Mouse (Mus musculus) embryonic facial prominence, embryonic 10.5 days (tissue): ENCODE data around the gene Tent4b. TPM values are rescaled to one million over a fixed set of nuclear protein-coding genes. Genes with fewer than 3 reads are reported as not detected.
A peak's percentile ranks its signal among the peaks of the same experiment; 100 is the strongest.

Experiments used
- DNase-seq: peaks from one replicate; pipeline ENCODE4 v3.0.0-alpha.2; 2017; ENCODE audit warnings: low spot score
- H3K27ac ChIP-seq: fragments of 300-500 bp; sonication (generic); replicated peaks from 2 replicates; pipeline ENCODE4 v1.5.1; 2016; ENCODE audit warnings: mild to moderate bottlenecking
- H3K27me3 ChIP-seq: fragments of 300-500 bp; sonication (generic); replicated peaks from 2 replicates; pipeline ENCODE4 v1.6.1; 2016; ENCODE audit warnings: low read depth, mild to moderate bottlenecking; ENCODE audit not compliant: poor library complexity, severe bottlenecking
- H3K36me3 ChIP-seq: fragments of 300-500 bp; sonication (generic); replicated peaks from 2 replicates; pipeline ENCODE4 v1.6.1; 2016; ENCODE audit warnings: mild to moderate bottlenecking, moderate library complexity
- H3K4me1 ChIP-seq: fragments of 300-500 bp; sonication (generic); 2 replicates; pipeline ENCODE4 v1.6.1; 2016
- H3K4me3 ChIP-seq: fragments of 300-500 bp; sonication (generic); 2 replicates; pipeline ENCODE4 v1.5.1; 2016; ENCODE audit warnings: mild to moderate bottlenecking, moderate library complexity
- H3K9me3 ChIP-seq: fragments of 300-500 bp; sonication (generic); 2 replicates; pipeline ENCODE4 v1.6.1; 2016; ENCODE audit warnings: mild to moderate bottlenecking
- WGBS: fragments of 180-500 bp; shearing (Covaris S2); methylation state at CpG from one replicate; pipeline ENCODE4 v1.1.7; 2016; 5-methylcytosine and 5-hydroxymethylcytosine counted together
- polyA plus RNA-seq: library from polyadenylated mRNA; unstranded; fragments of >200 nt; fragmentation: Nextera tagmentation; extraction: Ambion mirVana; gene quantifications from 2 replicates; pipeline ENCODE4 v1.2.1, GENCODE M21; 2016

The Tent4b gene
- polyA plus RNA-seq, 1 experiment from 2014 or later: 9.9 TPM

DNA sequence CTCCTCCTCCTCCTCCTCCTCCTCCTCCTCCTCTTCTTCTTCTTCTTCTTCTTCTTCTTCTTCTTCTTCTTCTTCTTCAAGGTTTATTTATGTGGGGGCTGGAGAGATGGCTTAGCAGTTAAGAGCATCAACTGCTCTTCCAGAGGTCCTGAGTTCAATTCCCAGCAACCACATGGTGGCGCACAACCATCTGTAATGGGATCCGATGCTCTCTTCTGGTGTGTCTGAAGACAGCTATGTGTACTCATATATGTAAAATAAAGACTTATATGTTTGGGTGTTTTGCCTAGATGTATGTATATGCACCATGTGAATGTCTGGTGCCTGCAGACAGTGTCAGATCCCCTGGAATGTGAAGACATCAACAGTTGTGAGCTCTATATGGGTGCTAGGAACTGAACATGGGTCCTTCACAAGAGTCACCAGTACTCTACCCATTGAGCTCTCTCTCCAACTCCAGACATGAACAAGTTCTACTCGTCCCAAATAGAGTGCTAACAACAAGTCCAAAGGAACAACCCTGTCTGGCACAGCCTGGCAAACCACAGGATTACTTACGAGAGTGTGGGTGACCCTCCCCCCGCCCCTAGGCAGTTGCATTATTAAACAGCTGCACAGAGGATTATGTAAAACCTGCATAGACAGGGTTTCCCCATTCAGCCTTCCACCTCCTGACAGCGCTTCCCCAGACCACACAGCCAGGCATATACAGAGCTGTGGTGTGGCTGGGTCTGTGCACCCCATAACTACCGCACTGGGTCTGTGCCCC lies 70.3 kb downstream of the Tent4b start:
- H3K9me3 ChIP-seq: no peaks in the 10 kb centered on the region
- H3K36me3 ChIP-seq: no peaks in the 10 kb centered on the region
- no peak overlapping the region for H3K27ac ChIP-seq
- H3K4me1 ChIP-seq: peaks cover 24% of the 10 kb centered on the region
- DNase-seq: no peak
- no peak overlapping the region for H3K4me3 ChIP-seq
- 62% methylated on average over 7 of the region's 7 CpGs for WGBS
- peaks cover 47% of the 10 kb centered on the region for H3K27me3 ChIP-seq

DNA sequence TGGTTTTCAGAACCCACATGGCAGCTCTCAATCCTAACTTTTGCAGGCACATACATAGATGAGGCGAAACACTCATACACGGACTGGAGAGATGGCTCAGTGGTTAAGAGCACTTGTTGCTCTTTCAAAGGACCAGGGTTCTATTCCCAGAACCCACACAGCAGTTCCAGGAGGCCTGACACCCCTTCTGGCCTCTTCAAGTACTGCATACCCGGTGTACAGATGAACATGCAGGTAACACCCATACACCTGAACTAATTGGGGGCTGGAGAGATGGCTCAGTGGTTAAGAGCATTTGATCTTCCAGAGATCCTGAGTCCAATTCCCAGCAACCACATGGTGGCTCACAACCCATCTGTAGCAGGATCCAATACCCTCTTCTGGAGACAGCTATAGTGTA lies 71.1 kb downstream of the Tent4b start:
- Histone ChIP-seq H3K27ac (no peak overlapping the region), H3K9me3 (no peaks in the 10 kb centered on the region), H3K27me3 (peaks cover 55% of the 10 kb centered on the region), H3K4me1 (peaks cover 21% of the 10 kb centered on the region), H3K4me3 (no peak overlapping the region), H3K36me3 (no peaks in the 10 kb centered on the region)
- DNase-seq: no peak
- WGBS: 74% methylated on average over 3 of the region's 3 CpGs

DNA sequence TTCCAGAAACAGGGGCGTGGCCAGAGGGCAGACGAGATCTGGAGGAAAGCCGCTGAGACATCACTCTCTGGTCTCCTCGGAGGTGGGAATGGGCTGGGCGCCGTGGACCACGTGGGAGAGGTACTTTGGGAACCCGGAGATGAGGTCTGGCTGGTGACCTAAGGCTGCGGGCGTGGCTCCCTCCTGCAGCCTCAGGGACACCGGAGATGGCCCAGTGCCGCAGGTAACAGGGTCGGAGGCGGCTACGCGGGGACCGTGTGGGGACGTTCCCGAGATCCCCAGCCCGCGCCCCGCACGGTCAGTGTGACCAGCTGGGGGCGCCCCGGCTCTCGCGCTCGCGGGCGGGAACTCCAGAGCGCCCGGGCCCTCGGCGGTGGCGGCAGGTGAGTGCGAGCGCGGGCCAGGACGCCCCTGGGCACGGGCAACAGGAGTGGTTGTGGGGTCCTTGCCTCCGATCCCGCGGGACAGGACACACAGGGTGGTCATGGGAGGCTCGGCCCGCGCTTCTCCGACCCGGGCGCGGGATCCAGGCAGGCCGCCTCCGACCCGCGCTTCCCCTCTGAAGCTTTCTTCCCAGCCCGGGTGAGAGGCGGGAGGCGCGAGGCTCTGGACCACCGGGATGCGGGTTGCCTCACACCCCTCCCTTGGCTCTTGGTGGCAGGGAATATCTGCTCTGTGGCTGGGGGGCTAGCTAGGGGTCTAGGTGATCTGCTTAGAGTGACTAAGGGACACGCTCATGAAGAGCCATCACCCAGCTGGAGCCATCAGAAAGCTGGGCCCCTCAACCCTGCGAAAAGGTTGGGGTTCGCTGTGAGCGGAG lies 73.4 kb downstream of the Tent4b start, which contains the start of gene Adcy7:
Gene Adcy7, plus strand, starts transcription at position 173 of the 820 bp plus-strand sequence.
- peak; percentile 76 for DNase-seq
- Histone ChIP-seq H3K4me1 (peaks cover 12% of the 10 kb centered on the region), H3K27ac (peak within 1 kb of the TSS; percentile 76), H3K9me3 (no peaks in the 10 kb centered on the region), H3K36me3 (no peaks in the 10 kb centered on the region), H3K4me3 (peak within 1 kb of the TSS; percentile 62), H3K27me3 (peaks cover 66% of the 10 kb centered on the region)
- 2% methylated on average over 64 of the region's 64 CpGs for WGBS

DNA sequence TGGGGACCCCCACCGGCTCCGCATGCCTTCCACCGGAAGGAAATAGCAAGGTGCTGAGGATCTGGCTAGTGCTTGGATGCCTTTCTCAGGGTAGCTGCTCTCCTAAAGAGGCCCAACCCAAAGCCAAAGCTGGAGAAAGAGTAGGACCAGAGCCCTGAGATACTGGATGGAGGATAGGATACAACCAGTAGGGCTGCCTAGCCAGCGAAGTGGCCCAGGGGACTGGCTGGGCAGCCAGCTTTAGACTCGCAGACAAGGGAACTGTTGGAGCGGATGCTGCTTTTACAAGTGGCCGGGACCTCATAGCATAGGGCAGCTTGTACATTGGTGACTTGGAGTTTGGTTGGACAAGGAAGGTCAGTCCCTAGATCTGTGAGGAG lies 74.0 kb downstream of the Tent4b start:
- WGBS: 68% methylated on average over 7 of the region's 7 CpGs
- Histone ChIP-seq H3K27ac (no peak overlapping the region), H3K36me3 (no peaks in the 10 kb centered on the region), H3K9me3 (no peaks in the 10 kb centered on the region), H3K4me1 (peaks cover 12% of the 10 kb centered on the region), H3K4me3 (peak overlapping the region; percentile 62), H3K27me3 (peaks cover 66% of the 10 kb centered on the region)
- no peak for DNase-seq

DNA sequence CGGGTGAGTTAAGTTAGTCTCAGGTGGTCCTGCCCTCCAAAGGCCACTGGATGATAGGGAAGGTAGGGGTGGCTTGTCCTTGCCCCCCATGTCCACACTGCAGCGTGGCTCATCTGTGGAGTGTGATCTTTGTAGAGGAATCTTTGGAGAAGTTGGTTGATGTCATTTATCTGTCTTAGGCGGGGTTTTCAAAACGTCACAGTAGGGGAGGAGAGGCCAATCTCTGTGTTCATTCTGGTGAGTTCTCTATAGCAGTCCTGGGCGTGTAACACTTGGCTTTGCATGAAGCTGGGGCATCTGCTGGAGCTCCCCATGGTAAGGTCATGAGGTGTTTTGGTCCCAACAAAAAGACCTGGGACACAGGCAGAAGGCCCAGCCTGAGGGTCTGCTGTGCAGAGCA lies 75.1 kb downstream of the Tent4b start:
- Histone ChIP-seq H3K9me3 (no peaks in the 10 kb centered on the region), H3K27ac (no peak overlapping the region), H3K36me3 (no peaks in the 10 kb centered on the region), H3K4me3 (no peak overlapping the region), H3K27me3 (peaks cover 66% of the 10 kb centered on the region), H3K4me1 (peaks cover 16% of the 10 kb centered on the region)
- 89% methylated on average over 5 of the region's 5 CpGs for WGBS
- DNase-seq: no peak

DNA sequence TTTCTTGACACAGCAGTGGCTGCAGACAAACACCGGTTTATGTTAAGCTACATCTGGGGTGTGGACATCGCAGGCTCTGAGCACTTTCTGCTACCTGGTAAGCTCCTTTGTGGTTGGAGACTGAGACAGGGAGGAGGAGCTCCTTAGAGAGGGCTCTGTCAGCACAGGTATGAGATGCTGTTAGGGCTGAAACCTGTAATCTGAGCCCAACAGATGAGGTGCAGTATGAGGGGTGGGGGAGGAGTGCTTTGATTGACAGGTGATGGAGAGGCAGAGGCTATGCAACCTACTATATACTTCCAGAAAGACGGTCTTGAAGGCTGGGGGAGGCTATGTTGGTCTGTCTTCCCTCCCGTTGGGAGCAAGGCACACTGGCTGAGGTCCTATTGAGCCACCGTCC lies 80.2 kb downstream of the Tent4b start:
- WGBS: 54% methylated on average over 5 of the region's 5 CpGs
- Histone ChIP-seq H3K9me3 (no peaks in the 10 kb centered on the region), H3K27me3 (peaks cover 20% of the 10 kb centered on the region), H3K36me3 (no peaks in the 10 kb centered on the region), H3K27ac (no peak overlapping the region), H3K4me3 (no peak overlapping the region), H3K4me1 (peaks cover 29% of the 10 kb centered on the region)
- DNase-seq: no peak

DNA sequence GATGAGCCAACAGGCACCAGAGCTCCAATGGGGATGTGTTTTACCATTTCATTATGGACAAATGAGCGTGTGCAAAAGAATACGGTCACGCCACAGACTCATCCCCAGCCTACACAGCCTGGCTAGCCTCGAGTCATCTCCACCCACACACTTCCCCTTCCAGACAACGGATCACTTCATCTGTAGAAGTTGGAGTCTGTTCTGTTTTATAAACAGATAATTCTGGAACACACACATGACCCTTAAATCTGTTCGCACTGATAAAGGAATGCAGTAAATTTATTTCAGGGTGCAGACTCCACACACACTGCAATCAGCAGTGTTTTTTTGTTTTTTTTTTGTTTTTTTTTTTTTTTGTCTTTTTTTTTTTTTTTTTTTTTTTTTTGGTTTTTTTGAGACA lies 80.7 kb downstream of the Tent4b start:
- peaks cover 15% of the 10 kb centered on the region for H3K27me3 ChIP-seq
- H3K36me3 ChIP-seq: no peaks in the 10 kb centered on the region
- no peak overlapping the region for H3K4me3 ChIP-seq
- 88% methylated on average over 6 of the region's 6 CpGs for WGBS
- H3K27ac ChIP-seq: no peak overlapping the region
- H3K4me1 ChIP-seq: peaks cover 33% of the 10 kb centered on the region
- H3K9me3 ChIP-seq: no peaks in the 10 kb centered on the region
- no peak for DNase-seq

DNA sequence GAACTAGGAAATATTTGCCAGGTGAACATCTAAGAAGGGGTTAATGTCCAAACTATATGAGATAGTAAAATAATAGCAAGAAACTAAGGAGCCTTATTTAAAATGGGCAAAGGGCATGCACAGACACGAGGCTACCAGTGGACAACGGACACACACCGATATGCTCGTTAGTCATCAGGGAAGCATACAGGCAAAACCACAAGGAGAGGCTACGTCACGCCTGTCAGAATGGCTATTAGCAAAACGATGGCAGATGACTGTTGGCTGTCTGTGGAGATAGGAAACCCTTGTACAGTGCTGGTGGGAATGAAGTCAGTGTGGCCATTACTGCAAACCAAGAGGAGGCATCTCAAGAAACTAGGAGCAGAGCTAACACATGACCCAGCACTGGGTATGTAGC lies 81.9 kb downstream of the Tent4b start:
- Histone ChIP-seq H3K4me3 (no peak overlapping the region), H3K4me1 (peaks cover 46% of the 10 kb centered on the region), H3K9me3 (no peaks in the 10 kb centered on the region), H3K36me3 (no peaks in the 10 kb centered on the region), H3K27ac (no peak overlapping the region), H3K27me3 (peaks cover 4% of the 10 kb centered on the region)
- DNase-seq: no peak
- WGBS: 85% methylated on average over 7 of the region's 7 CpGs

DNA sequence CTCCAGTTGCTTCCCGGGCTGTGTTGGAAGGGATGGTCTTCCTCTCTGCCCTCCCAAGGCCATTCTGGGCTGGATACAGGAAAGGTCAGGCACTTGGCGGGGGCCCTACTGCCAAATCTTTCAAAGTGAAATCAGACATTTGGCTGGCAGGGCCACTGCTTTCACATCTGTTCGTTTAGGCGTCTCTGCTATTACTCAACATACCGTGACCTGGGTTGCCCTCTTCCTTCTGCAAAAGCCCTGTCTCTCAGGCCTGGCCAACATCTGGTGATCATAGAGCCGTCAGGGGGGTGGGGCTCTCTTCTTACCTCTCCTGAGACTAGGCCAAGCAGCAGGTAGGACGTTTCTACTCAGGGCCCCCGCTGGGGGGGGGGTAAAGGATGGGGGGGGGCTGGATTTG lies 83.7 kb downstream of the Tent4b start:
- no peak overlapping the region; the same call in 1 of the 2 replicates for H3K27ac ChIP-seq
- no peaks in the 10 kb centered on the region for H3K36me3 ChIP-seq
- H3K4me1 ChIP-seq: peaks cover 47% of the 10 kb centered on the region
- H3K27me3 ChIP-seq: no peaks in the 10 kb centered on the region
- peak; percentile 81 for DNase-seq
- no peak overlapping the region for H3K4me3 ChIP-seq
- no peaks in the 10 kb centered on the region for H3K9me3 ChIP-seq
- 29% methylated on average over 8 of the region's 8 CpGs for WGBS

DNA sequence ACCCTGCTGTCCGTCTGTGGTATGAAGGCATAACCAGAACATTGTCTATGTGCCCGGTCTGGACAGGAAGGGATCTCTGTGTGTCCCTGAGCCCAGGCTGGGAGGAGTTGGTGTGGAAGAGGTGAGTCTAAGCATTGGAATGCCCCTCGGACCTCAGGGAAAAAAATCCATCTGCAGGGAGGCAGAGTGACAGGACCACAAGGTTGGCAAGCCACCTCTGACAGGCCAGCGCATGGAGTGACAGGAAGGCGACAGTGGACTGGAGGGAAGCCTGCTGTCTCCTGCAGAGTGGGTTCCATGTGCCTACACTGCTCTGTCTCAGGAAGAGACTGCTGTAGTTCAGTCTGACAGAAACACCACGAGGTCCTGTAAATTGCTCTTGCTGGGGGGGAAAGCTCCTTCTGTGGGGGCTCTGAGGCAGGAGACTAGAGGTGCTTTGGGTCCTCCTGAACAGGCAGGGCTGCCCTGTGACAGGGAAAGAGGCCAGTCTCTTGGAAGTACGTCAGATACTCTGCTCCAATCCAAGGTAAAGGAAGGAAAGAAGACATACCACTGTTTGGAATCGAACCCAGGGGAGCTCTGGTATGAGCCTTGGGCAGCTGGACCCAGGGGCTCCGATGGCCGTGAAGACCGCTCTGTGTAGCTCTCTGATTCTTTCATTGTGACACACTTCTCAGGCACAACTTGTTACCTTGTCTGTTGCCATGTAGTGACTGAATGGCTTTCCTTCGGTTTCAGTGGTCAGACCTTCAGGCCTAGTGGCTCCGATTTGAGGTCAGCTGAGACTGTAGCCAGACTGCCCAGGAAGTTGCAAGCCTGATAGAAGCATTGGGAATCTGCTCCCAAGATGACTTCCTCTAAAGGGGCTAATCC lies 84.5 kb downstream of the Tent4b start:
- Histone ChIP-seq H3K9me3 (no peaks in the 10 kb centered on the region), H3K36me3 (no peaks in the 10 kb centered on the region), H3K4me1 (peaks cover 52% of the 10 kb centered on the region), H3K4me3 (no peak overlapping the region), H3K27me3 (no peaks in the 10 kb centered on the region), H3K27ac (no peak overlapping the region; the same call in 1 of the 2 replicates)
- 72% methylated on average over 13 of the region's 13 CpGs for WGBS
- DNase-seq: no peak

DNA sequence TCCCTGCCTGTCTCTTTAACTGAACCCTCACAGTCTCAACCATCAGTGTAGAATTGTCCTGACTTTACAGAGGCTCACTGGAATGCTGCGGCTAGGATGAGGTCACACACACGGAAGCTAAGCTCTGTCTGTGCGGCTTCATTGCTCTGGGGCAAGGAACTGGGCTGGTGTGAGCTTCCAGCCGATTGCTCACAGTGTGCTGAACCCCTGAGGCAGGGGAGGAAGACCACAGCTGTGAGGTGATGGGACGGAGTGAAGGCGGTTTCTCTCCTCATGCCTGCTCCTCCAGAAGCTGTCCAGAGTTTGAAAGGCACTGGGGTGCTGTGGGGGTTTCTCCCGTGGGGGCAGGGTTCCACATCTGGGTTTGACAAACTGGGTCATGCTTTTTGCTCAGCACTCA lies 85.7 kb downstream of the Tent4b start:
- H3K36me3 ChIP-seq: no peaks in the 10 kb centered on the region
- H3K9me3 ChIP-seq: no peaks in the 10 kb centered on the region
- 31% methylated on average over 7 of the region's 7 CpGs for WGBS
- H3K27ac ChIP-seq: peak overlapping the region; percentile 16
- DNase-seq: peak; percentile 45
- no peak overlapping the region for H3K4me3 ChIP-seq
- no peaks in the 10 kb centered on the region for H3K27me3 ChIP-seq
- peaks cover 50% of the 10 kb centered on the region for H3K4me1 ChIP-seq
